Mouse (Mus musculus) MEL (cell line): ENCODE results near the gene Atrn. TPM values are rescaled to one million over a fixed set of nuclear protein-coding genes. Genes with fewer than 3 reads are reported as not detected.
A peak's percentile ranks its signal among the peaks of the same experiment; 100 is the strongest.

Experiments
- DNase-seq: peaks from one replicate; pipeline ENCODE4 v3.0.0; 2011; ENCODE audit warnings: low read depth, low spot score
- H3K27ac ChIP-seq: 2 replicates; pipeline ENCODE4 v1.5.1; 2012; ENCODE audit warnings: low read depth, mild to moderate bottlenecking, control low read depth, low read length, moderate library complexity; ENCODE audit not compliant: control insufficient read depth
- H3K27me3 ChIP-seq, 2 experiments: fragments of 150-350 bp in 1 of 2; sonication (generic) in 1 of 2; 2 replicates each; pipeline ENCODE4 v1.6.1; 2012; ENCODE audit warnings: low read length in 2 of 2, mild to moderate bottlenecking in 2 of 2, improper control_type of control experiment in 1 of 2, moderate library complexity in 1 of 2; ENCODE audit not compliant: insufficient read depth in 2 of 2, control insufficient read depth in 1 of 2
- H3K36me3 ChIP-seq, 2 experiments: 2 replicates each; pipeline ENCODE4 v1.6.1; 2012 to 2014; ENCODE audit warnings: low read length in 2 of 2, improper control_type of control experiment in 1 of 2, inconsistent platforms in 1 of 2, mild to moderate bottlenecking in 1 of 2; ENCODE audit not compliant: insufficient read depth in 2 of 2, control insufficient read depth in 1 of 2
- H3K4me1 ChIP-seq, 2 experiments: fragments of 150-350 bp in 1 of 2; sonication (generic) in 1 of 2; 2 replicates each; pipeline ENCODE4 v1.6.1; 2012; ENCODE audit warnings: low read length in 2 of 2, improper control_type of control experiment in 1 of 2, mild to moderate bottlenecking in 1 of 2; ENCODE audit not compliant: insufficient read depth in 2 of 2, control insufficient read depth in 1 of 2
- H3K4me3 ChIP-seq, 2 experiments: fragments of 150-350 bp in 1 of 2; sonication (generic) in 1 of 2; 2 replicates each; pipeline ENCODE4 v1.5.1; 2012; ENCODE audit warnings: low read depth in 2 of 2, low read length in 2 of 2, mild to moderate bottlenecking in 2 of 2, moderate library complexity in 2 of 2, control low read depth in 1 of 2, improper control_type of control experiment in 1 of 2; ENCODE audit not compliant: control insufficient read depth in 1 of 2, insufficient read depth in 1 of 2
- H3K79me2 ChIP-seq: 2 replicates; pipeline ENCODE4 v1.6.1; 2012; ENCODE audit warnings: mild to moderate bottlenecking, low read length, moderate library complexity; ENCODE audit not compliant: control insufficient read depth, poor library complexity, insufficient read depth
- H3K9ac ChIP-seq: 2 replicates; pipeline ENCODE4 v1.6.1; 2012; ENCODE audit warnings: low read depth, mild to moderate bottlenecking, control low read depth, low read length, moderate library complexity; ENCODE audit not compliant: control insufficient read depth, poor library complexity, severe bottlenecking
- H3K9me3 ChIP-seq: fragments of 150-350 bp; sonication (generic); replicated peaks from 2 replicates; pipeline ENCODE4 v1.6.1; 2012; ENCODE audit warnings: mild to moderate bottlenecking, low read length, improper control_type of control experiment, moderate library complexity; ENCODE audit not compliant: insufficient read depth
- CHD1 ChIP-seq: IDR thresholded peaks from 2 replicates; pipeline ENCODE4 v1.6.1; 2012; ENCODE audit warnings: low read depth, mild to moderate bottlenecking, inconsistent platforms, low read length, improper control_type of control experiment
- E2F4 ChIP-seq: IDR thresholded peaks from 2 replicates; pipeline ENCODE4 v1.6.1; 2011; ENCODE audit warnings: low read depth, low read length, improper control_type of control experiment, borderline replicate concordance
- EP300 ChIP-seq, 2 experiments: IDR thresholded peaks; 2 replicates each; pipeline ENCODE4 v1.6.1; 2011; ENCODE audit warnings: improper control_type of control experiment in 2 of 2, low read length in 2 of 2, low read depth in 1 of 2, mild to moderate bottlenecking in 1 of 2
- ETS1 ChIP-seq: IDR thresholded peaks from 2 replicates; pipeline ENCODE4 v1.6.1; 2012; ENCODE audit warnings: low read depth, mild to moderate bottlenecking, inconsistent platforms, low read length, improper control_type of control experiment, moderate library complexity
- HCFC1 ChIP-seq: IDR thresholded peaks from 2 replicates; pipeline ENCODE4 v1.6.1; 2012; ENCODE audit warnings: low read depth, mild to moderate bottlenecking, inconsistent platforms, low read length, improper control_type of control experiment, moderate library complexity
- MAX ChIP-seq: IDR thresholded peaks from 2 replicates; pipeline ENCODE4 v1.6.1; 2011; ENCODE audit warnings: low read length, improper control_type of control experiment
- MAZ ChIP-seq: IDR thresholded peaks from 2 replicates; pipeline ENCODE4 v1.6.1; 2012; ENCODE audit warnings: low read depth, mild to moderate bottlenecking, inconsistent platforms, low read length, improper control_type of control experiment
- MXI1 ChIP-seq: IDR thresholded peaks from 2 replicates; pipeline ENCODE4 v1.6.1; 2011; ENCODE audit warnings: mild to moderate bottlenecking, low read depth, low read length, improper control_type of control experiment
- MYB ChIP-seq: IDR thresholded peaks from 2 replicates; pipeline ENCODE4 v1.6.1; 2011; ENCODE audit warnings: mild to moderate bottlenecking, low read depth, low read length, improper control_type of control experiment
- NELFE ChIP-seq: IDR thresholded peaks from 2 replicates; pipeline ENCODE4 v1.6.1; 2011; ENCODE audit warnings: low read depth, low read length, improper control_type of control experiment
- POLR2AphosphoS2 ChIP-seq: IDR thresholded peaks from 2 replicates; pipeline ENCODE4 v1.6.1; 2011; ENCODE audit warnings: low read length, improper control_type of control experiment
- RAD21 ChIP-seq: IDR thresholded peaks from 2 replicates; pipeline ENCODE4 v1.6.1; 2011; ENCODE audit warnings: mild to moderate bottlenecking, low read depth, low read length, improper control_type of control experiment
- SIN3A ChIP-seq: IDR thresholded peaks from 2 replicates; pipeline ENCODE4 v1.6.1; 2012; ENCODE audit warnings: low read length, improper control_type of control experiment, inconsistent platforms
- SMC3 ChIP-seq: IDR thresholded peaks from 2 replicates; pipeline ENCODE4 v1.6.1; 2011; ENCODE audit warnings: low read depth, low read length, improper control_type of control experiment
- TBP ChIP-seq: IDR thresholded peaks from 2 replicates; pipeline ENCODE4 v1.8.0; 2011; ENCODE audit warnings: low read depth, low read length, improper control_type of control experiment
- USF1 ChIP-seq: IDR thresholded peaks from 2 replicates; pipeline ENCODE4 v1.6.1; 2014; ENCODE audit warnings: low read depth, mild to moderate bottlenecking, inconsistent platforms, low read length, improper control_type of control experiment, moderate library complexity
- USF2 ChIP-seq, 2 experiments: IDR thresholded peaks; 2 replicates each; pipeline ENCODE4 v1.6.1; 2011 to 2012; ENCODE audit warnings: improper control_type of control experiment in 2 of 2, low read length in 2 of 2, borderline replicate concordance in 1 of 2, inconsistent platforms in 1 of 2, low read depth in 1 of 2, mild to moderate bottlenecking in 1 of 2; ENCODE audit not compliant: insufficient read depth in 1 of 2
- ZMIZ1 ChIP-seq: IDR thresholded peaks from 2 replicates; pipeline ENCODE4 v1.6.1; 2012; ENCODE audit warnings: low read depth, mild to moderate bottlenecking, inconsistent platforms, low read length, improper control_type of control experiment, moderate library complexity
- polyA plus RNA-seq, 2 experiments: library from polyadenylated mRNA; stranded (reverse) in 1 of 2; unstranded in 1 of 2; fragments of >175 nt in 1 of 2; fragments of >200 nt in 1 of 2; gene quantifications; 2 replicates each; pipeline versions ENCODE4 v1.2.1 to v1.2.4; 2012; ENCODE audit warnings: low replicate concordance in 2 of 2, low read depth in 1 of 2; ENCODE audit not compliant: insufficient read length in 2 of 2, insufficient read depth in 1 of 2, missing spikeins in 1 of 2
- total RNA-seq: library from RNA; depleted of rRNA; stranded (reverse); fragments of 300-350 nt; gene quantifications from 2 replicates; pipeline ENCODE4 v1.2.3, GENCODE M21; 2012

Atrn gene
- total and polyA plus RNA-seq, 3 experiments: 6.3 to 28.2 (median 9.2) TPM

DNA sequence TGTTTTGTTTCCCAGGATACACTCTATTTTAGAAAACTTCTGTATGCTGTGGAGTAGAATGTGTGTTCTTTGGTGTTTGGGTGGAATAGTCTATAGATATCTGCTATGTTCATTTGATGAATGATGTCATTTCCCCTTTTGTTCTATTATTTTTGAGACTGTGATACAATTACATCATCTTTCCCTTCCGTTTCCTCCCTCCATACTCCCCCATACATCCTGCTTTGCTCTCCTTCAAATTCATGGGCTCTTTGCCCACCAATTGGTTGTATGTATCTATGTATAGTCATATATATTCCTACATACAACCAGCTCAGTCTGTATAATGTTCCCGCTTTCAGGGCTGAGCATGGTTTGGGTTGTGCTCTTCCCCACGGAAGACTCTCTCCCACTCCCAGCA is 44.2 kb upstream of the Atrn start:
- no peaks in the 10 kb centered on the region for H3K27me3 ChIP-seq
- H3K9ac ChIP-seq: no peak overlapping the region
- no peak for DNase-seq
- no peak for TF ChIP-seq USF2 (IDR thresholded peaks at IDR 0.05; ENCODE audit: borderline replicate concordance in 1 of 2, insufficient read depth in 1 of 2, low read depth in 1 of 2, low read length in 2 of 2)
- TF ChIP-seq ETS1: 0 out of 2 replicates have a peak, but pooled peaks have one; percentile 8
- no peaks in the 10 kb centered on the region for H3K9me3 ChIP-seq
- peaks cover 0 to 7% of the 10 kb centered on the region in 2 experiments; a peak in 2 of 4 replicates for H3K36me3 ChIP-seq
- peaks cover 3 to 15% of the 10 kb centered on the region in 2 experiments; a peak in 3 of 4 replicates for H3K4me1 ChIP-seq
- H3K4me3 ChIP-seq: no peak overlapping the region
- no peaks in the 10 kb centered on the region for H3K79me2 ChIP-seq
- no peak overlapping the region for H3K27ac ChIP-seq

DNA sequence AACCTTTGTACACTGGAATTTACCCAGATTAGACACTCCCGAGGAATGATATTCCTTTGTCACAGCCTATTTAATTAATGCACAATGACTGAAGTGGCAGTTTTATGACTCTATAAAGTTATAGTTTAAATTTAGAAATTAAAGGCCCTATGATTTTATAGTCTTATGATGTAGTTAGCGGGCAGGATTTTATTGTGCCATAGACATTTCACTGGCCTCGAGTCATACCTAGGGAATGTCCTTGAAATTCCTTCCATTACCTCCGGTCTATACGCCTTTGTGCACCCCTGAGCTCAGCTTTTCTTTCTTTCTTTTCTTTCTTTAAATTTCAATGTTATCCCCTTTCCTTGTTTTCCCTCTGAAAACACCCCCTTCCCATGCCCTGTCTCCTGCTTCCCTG is 35.4 kb upstream of the Atrn start:
- Histone ChIP-seq H3K27me3 (no peaks in the 10 kb centered on the region), H3K4me1 (no peaks in the 10 kb centered on the region), H3K9me3 (no peaks in the 10 kb centered on the region), H3K79me2 (no peaks in the 10 kb centered on the region), H3K36me3 (no peaks in the 10 kb centered on the region), H3K27ac (no peak overlapping the region), H3K9ac (no peak overlapping the region), H3K4me3 (no peak overlapping the region)
- DNase-seq: no peak
- TF ChIP-seq TBP (no peak), RAD21 (no peak), SMC3 (no peak), ZMIZ1 (no peak), USF2 (IDR thresholded peaks at IDR 0.05; ENCODE audit: borderline replicate concordance in 1 of 2, insufficient read depth in 1 of 2, low read depth in 1 of 2, low read length in 2 of 2) (no peak), NELFE (no peak), CHD1 (no peak), HCFC1 (no peak), EP300 (IDR thresholded peaks at IDR 0.05; ENCODE audit: low read depth in 1 of 2, low read length in 2 of 2) (no peak), SIN3A (no peak), MAX (no peak), USF1 (no peak), MXI1 (no peak), POLR2AphosphoS2 (no peak), MYB (no peak), MAZ (no peak), E2F4 (no peak), ETS1 (no peak)
